Mouse (Mus musculus): ENCODE data around the gene Utp14b.

- no peak for TF ChIP-seq CTCF (IDR thresholded peaks at IDR 0.05; ENCODE audit: borderline replicate concordance, control insufficient read depth, extremely low read depth, insufficient read depth, low read length, poor library complexity)
- no peak for TF ChIP-seq POLR2A (IDR thresholded peaks at IDR 0.05; ENCODE audit: control insufficient read depth, extremely low read depth, insufficient read depth, low read length, poor library complexity)
These were observed 713 bp upstream of the Utp14b start for GRCm38 (mm10) chr1:78657021-78657629.
